Mouse (Mus musculus) spleen, adult 2 months (tissue): ENCODE data around the gene Ern1.

Source experiments
- CTCF ChIP-seq: fragments of 200-500 bp; IDR thresholded peaks from 2 replicates; pipeline ENCODE4 v1.5.1; 2011; ENCODE audit warnings: mild to moderate bottlenecking, inconsistent platforms; ENCODE audit not compliant: insufficient read depth, insufficient read length, insufficient replicate concordance; ENCODE audit errors: extremely low read depth
- POLR2A ChIP-seq: fragments of 200-500 bp; IDR thresholded peaks from 2 replicates; pipeline ENCODE4 v1.6.1; 2011; ENCODE audit warnings: low read depth, low read length, inconsistent platforms

GRCm38 (mm10) chr11:106532248-106532790, 44.7 kb upstream of the Ern1 start:
- TF ChIP-seq CTCF: no peak
- no peak for TF ChIP-seq POLR2A
